Mouse (Mus musculus): ENCODE results near the gene Lmcd1. TPM values are rescaled to one million over a fixed set of nuclear protein-coding genes. Genes with fewer than 3 reads are reported as not detected.

The Lmcd1 gene
- polyA plus RNA-seq, 1 experiment from 2014 or later, result 15.4 TPM

DNA sequence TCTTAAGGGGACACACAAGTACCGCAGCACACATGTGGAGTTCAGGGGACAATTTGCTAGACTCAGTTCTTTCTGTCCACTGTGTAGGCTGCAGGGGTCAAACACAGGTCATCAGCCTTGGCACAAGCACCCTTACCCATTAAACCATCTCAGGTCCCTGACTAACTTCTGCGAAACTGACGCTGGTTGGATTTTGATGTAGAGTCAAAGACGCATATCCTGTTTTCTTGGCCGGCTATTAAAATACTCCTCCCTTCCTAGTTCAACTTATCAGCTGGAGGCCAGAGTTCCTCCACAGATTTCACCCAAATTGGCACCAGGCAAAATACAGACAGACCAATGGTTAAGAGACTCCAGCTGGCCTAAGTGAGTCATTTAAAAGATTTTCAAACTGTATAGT, 54.2 kb downstream of the Lmcd1 start:
- Histone ChIP-seq H3K9me3 (no peaks in the 10 kb centered on the region), H3K9ac (no peak overlapping the region), H3K27ac (replicated peaks) (no peak overlapping the region), H3K4me3 (no peak overlapping the region), H3K4me2 (no peak overlapping the region), H3K27me3 (no peaks in the 10 kb centered on the region), H3K4me1 (replicated peaks) (peaks cover 4% of the 10 kb centered on the region; the same call in 1 of the 2 replicates), H3K36me3 (no peaks in the 10 kb centered on the region)
- 83% methylated on average over 5 of the region's 5 CpGs for WGBS
- ATAC-seq (ENCODE audit: low read depth), result no peak

DNA sequence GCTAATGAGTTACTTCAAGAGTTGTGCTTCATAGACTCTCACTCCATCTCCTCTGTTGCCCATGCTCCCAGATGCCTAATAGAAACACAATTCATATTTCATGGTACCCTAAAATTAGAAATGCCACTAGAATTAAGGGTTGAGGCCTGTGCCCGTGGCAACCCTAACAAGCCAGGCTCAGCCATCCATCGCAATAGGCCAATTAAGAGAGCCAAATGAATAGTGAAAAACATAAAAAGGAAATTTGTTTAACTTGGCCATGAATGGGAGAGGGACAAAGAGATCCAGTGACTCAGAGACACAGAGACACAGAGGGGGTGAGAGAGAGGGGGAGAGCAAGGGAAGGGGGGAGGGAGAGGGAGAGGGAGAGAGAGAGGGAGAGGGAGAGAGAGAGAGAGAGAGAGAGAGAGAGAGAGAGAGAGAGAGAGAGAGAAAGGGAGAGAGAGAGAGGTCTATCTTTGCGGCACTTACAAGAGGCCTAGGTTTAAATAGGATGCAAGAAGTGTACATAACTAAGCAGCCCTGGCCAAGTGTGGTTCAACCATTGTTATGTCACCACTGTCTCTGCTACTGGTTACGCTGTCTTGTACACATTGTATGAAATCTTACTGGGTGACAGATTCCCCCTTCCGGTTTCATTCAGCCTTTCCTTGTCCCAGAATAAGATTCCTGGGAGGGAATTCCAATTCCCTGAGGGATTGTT, 57.1 kb downstream of the Lmcd1 start:
- Histone ChIP-seq H3K36me3 (no peaks in the 10 kb centered on the region), H3K27ac (replicated peaks) (no peak overlapping the region), H3K27me3 (no peaks in the 10 kb centered on the region), H3K4me3 (no peak overlapping the region), H3K9ac (no peak overlapping the region), H3K4me1 (replicated peaks) (peaks cover 4% of the 10 kb centered on the region; the same call in 1 of the 2 replicates), H3K9me3 (no peaks in the 10 kb centered on the region), H3K4me2 (no peak overlapping the region)
- WGBS, result 63% methylated on average over 5 of the region's 5 CpGs
- no peak for ATAC-seq (ENCODE audit: low read depth)

DNA sequence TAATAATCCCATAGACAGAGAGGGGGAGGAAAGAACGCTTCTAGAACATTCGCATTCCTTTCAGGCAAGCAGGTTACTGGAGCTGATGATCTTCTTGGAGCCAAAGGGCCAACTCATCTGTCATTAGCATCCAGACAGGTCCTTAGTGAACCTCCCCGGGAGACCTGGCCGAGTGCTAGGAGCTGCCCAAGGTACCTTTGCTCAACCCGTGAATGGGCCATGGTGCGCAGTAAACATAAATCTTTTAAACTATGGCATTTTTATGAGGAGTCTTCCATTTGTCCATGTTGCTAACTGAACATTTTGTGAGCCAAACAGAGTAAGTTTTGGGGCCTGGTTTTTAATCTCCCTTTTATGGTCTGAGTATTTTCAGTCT, 57.7 kb downstream of the Lmcd1 start:
- peaks cover 4% of the 10 kb centered on the region; the same call in 1 of the 2 replicates for H3K4me1 ChIP-seq (replicated peaks)
- 52% methylated on average over 6 of the region's 6 CpGs for whole genome bisulfite sequencing
- no peaks in the 10 kb centered on the region for H3K27me3 ChIP-seq
- H3K9me3 ChIP-seq, result no peaks in the 10 kb centered on the region
- H3K27ac ChIP-seq (replicated peaks), result no peak overlapping the region
- no peak for ATAC-seq (ENCODE audit: low read depth)
- H3K4me2 ChIP-seq, result no peak overlapping the region
- H3K4me3 ChIP-seq, result no peak overlapping the region
- no peak overlapping the region for H3K9ac ChIP-seq
- no peaks in the 10 kb centered on the region for H3K36me3 ChIP-seq

DNA sequence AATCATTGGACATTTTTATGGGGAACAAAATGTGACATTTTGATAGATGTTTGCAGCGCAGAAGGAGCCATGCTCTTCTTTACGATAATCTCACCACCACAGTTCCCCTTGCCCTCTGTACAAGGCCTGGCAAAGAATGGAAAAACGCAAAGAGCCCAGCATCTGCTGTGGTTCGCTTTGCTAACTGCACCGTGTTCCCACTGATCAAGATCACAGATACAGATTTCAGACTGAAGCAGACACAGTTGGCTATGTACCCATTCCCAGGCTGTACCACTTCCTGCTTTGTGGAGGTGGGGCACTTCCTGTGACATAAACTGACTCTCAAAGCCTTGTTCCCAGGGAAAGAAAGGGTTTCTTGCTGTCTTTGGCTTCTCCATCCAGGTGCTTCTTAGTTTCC, 60.4 kb downstream of the Lmcd1 start:
- Histone ChIP-seq H3K27me3 (no peaks in the 10 kb centered on the region), H3K36me3 (no peaks in the 10 kb centered on the region), H3K9ac (no peak overlapping the region), H3K4me3 (no peak overlapping the region), H3K4me1 (replicated peaks) (peaks cover 4% of the 10 kb centered on the region; the same call in 1 of the 2 replicates), H3K27ac (replicated peaks) (no peak overlapping the region), H3K4me2 (no peak overlapping the region), H3K9me3 (no peaks in the 10 kb centered on the region)
- no peak for ATAC-seq (ENCODE audit: low read depth)
- 89% methylated on average over 5 of the region's 5 CpGs for WGBS

DNA sequence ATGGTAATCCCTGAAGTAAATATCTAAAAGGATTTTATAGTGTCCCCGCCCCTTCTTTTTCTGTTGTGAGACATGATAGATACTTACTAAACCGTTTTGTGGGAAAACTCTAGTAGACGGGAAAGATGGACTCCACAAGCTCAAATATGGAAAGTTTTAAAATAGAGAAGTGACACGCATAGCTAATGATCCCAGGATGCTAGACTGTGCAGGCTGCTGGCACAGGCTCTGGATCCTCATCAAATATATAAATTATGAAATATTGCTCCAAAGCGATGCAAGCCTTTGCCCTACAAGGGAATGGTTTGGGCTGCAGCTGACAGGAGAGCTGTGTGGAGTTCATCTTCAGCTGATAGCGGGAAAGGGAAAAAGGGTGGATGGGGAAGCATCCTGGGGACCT, 64.1 kb downstream of the Lmcd1 start:
- Histone ChIP-seq H3K9ac (no peak overlapping the region), H3K4me1 (replicated peaks) (no peaks in the 10 kb centered on the region), H3K36me3 (no peaks in the 10 kb centered on the region), H3K27ac (replicated peaks) (no peak overlapping the region), H3K4me3 (no peak overlapping the region), H3K27me3 (no peaks in the 10 kb centered on the region), H3K9me3 (no peaks in the 10 kb centered on the region), H3K4me2 (no peak overlapping the region)
- WGBS, result 86% methylated on average over 6 of the region's 6 CpGs
- no peak for ATAC-seq (ENCODE audit: low read depth)

DNA sequence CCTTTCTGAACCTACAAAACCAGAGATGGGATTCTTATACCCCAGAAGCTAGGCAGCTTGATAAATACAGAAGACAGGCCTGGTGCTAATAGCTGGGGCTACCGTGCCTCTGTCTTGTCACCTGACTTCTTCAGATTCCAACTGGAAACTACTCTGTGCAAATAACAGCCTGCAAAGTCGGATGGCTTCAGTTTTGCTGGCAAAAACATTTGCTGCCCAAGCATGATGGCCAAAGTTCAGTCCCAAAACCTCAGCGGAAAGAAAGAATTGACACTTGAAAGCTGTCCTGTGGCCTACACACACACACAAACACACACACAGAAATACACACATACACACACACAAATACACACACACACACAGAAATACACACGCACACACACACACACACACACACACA, 65.5 kb downstream of the Lmcd1 start:
- Histone ChIP-seq H3K4me2 (no peak overlapping the region), H3K27me3 (no peaks in the 10 kb centered on the region), H3K36me3 (no peaks in the 10 kb centered on the region), H3K4me1 (replicated peaks) (no peaks in the 10 kb centered on the region), H3K9ac (no peak overlapping the region), H3K4me3 (no peak overlapping the region), H3K27ac (replicated peaks) (no peak overlapping the region), H3K9me3 (no peaks in the 10 kb centered on the region)
- WGBS, result 86% methylated on average over 4 of the region's 4 CpGs
- no peak for ATAC-seq (ENCODE audit: low read depth)

DNA sequence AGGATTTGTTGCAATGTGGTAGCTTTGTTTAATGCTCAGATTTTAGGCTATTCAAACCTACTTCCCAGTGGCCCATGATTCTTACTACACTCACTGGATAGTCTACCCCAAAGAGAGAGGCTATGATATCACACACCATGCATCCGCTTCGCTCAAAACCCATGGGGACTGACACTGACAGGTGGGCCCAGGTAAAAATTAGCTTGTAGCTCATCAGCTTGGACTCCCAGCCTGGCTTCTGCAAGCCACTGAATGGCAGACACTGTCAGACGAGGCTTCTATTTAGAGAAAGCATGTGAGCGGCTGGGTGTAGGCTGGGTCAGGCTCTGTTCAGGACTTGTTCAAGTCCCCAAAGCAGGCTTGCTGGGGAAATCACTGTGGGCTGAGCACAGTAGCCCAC, 76.9 kb downstream of the Lmcd1 start:
- ATAC-seq (ENCODE audit: low read depth), result no peak
- H3K36me3 ChIP-seq, result no peaks in the 10 kb centered on the region
- no peaks in the 10 kb centered on the region for H3K27me3 ChIP-seq
- no peak overlapping the region for H3K4me3 ChIP-seq
- no peak overlapping the region for H3K4me2 ChIP-seq
- 92% methylated on average over 4 of the region's 4 CpGs for WGBS
- no peaks in the 10 kb centered on the region for H3K9me3 ChIP-seq
- no peak overlapping the region for H3K9ac ChIP-seq
- no peaks in the 10 kb centered on the region for H3K4me1 ChIP-seq (replicated peaks)
- H3K27ac ChIP-seq (replicated peaks), result no peak overlapping the region

DNA sequence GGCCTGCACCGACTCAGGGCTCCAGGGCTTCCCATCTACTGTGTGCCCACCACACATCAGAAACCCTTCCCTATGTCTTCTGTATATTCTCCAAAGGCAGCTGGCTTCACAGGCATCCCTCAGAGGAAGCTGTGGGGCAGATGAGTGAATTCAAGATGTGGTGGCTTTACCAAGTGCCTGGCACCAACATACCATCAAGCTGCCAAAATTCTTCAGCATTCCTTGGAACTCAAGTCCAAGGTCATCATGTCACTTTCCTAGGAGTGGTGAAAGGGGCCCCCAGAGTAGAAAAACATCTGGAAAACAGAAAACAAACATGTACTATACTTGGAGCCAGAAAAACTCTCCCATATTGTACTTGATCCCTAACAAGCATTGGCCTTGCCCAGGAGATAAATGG, 85.8 kb downstream of the Lmcd1 start:
- 88% methylated on average over 1 of the region's 1 CpGs for WGBS
- no peaks in the 10 kb centered on the region for H3K36me3 ChIP-seq
- no peak for ATAC-seq (ENCODE audit: low read depth)
- no peaks in the 10 kb centered on the region for H3K4me1 ChIP-seq (replicated peaks)
- no peak overlapping the region for H3K27ac ChIP-seq (replicated peaks)
- H3K9ac ChIP-seq, result no peak overlapping the region
- no peak overlapping the region for H3K4me2 ChIP-seq
- H3K4me3 ChIP-seq, result no peak overlapping the region
- H3K9me3 ChIP-seq, result no peaks in the 10 kb centered on the region
- no peaks in the 10 kb centered on the region for H3K27me3 ChIP-seq

DNA sequence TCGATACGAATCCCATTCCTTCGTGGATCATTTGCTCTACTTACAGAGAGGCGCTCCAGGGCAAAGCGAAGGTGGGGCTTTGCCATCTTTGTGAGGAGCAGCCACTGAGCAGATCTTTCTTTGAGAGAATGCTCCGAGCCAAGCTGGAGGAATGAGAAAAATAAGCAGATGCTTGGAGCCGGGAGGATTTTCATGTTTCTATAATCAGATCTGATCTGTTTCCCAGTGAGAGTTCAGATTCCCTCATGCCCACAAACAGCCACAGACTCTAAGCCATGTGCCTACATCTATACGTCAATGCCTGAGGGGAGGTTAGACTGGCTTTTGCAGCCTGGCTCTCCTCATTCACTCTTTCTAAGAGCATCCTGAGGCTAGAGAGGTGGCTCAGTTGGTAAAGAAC, 87.1 kb downstream of the Lmcd1 start:
- Histone ChIP-seq H3K4me2 (no peak overlapping the region), H3K4me1 (replicated peaks) (no peaks in the 10 kb centered on the region), H3K4me3 (no peak overlapping the region), H3K36me3 (no peaks in the 10 kb centered on the region), H3K27ac (replicated peaks) (no peak overlapping the region), H3K9ac (no peak overlapping the region), H3K27me3 (no peaks in the 10 kb centered on the region), H3K9me3 (no peaks in the 10 kb centered on the region)
- ATAC-seq (ENCODE audit: low read depth), result no peak
- WGBS, result 82% methylated on average over 8 of the region's 8 CpGs

DNA sequence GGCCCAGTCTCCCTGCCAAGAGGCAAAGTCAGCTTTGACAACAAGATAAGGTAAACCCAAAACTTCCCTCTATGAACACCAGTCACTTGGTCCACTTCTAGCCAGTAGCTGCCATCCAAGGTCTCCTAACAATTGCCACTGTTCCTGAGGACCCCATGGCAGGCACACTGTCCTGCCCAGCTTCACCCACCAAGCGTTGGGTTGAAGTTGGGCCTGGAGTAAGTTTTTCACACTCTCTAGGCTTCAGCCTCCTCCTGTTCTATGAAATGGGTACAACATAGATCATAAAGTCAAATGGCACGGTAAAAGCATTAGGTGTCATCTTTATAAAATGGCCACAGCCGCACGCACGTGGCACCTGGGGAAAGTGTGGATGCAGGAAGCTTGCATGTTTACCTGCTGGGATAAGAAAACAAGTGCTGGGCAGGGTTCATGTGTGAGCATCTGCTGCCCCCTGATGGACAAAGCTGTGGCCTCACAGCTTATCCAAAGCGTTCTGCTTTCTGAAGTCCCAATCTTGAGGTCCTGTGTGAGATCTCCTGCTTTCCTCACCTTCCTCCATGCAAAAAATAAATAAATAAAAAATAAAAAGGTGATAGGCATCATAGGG, 88.9 kb downstream of the Lmcd1 start:
- Histone ChIP-seq H3K4me1 (replicated peaks) (no peaks in the 10 kb centered on the region), H3K27ac (replicated peaks) (no peak overlapping the region), H3K27me3 (no peaks in the 10 kb centered on the region), H3K9ac (no peak overlapping the region), H3K4me3 (no peak overlapping the region), H3K36me3 (no peaks in the 10 kb centered on the region), H3K4me2 (no peak overlapping the region), H3K9me3 (no peaks in the 10 kb centered on the region)
- 0 out of 2 replicates have a peak, but pooled peaks have one; percentile 40 for ATAC-seq (ENCODE audit: low read depth)
- WGBS, result 43% methylated on average over 6 of the region's 6 CpGs

DNA sequence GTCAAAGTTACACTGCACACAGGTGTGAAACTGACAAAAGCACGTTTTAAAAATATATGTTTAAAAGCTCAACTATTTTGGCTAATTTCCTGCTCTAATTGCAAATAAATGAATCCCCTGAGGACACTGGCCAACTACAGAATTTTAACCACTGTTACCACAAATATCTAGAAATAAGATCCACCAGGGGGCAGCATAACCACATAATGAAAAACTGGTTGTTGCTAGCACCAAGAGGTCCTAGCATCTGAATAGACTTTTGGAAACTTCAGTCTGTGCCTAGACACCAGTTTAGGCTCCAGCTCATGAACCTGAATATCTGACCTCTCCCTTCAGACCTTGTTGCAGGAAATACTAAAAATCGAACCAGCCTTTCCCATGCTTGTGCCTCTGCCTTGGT, 91.0 kb downstream of the Lmcd1 start:
- H3K36me3 ChIP-seq, result no peaks in the 10 kb centered on the region
- no peak for ATAC-seq (ENCODE audit: low read depth)
- 43% methylated on average over 2 of the region's 2 CpGs for WGBS

DNA sequence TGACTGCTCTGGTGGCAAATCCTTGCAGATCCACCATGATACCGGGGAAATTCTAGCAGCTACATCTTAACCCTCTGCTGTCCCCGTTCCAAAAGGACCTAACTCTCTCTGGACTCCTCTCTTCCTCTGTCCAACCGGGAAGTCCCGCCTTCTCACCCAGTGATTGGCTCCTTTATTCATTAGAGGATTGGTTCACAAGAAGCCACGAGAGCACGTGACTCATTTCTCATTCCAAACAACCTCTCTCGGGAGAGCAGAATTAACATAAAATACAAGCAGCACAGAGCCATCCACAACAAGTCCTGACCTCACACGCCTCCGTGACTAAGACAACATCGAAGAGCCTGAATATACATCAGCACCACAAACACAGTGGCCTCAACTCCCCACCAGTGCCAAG, 91.7 kb downstream of the Lmcd1 start:
- H3K27ac ChIP-seq (replicated peaks), result no peak overlapping the region
- no peak for ATAC-seq (ENCODE audit: low read depth)
- H3K4me3 ChIP-seq, result no peak overlapping the region
- no peak overlapping the region for H3K9ac ChIP-seq
- H3K36me3 ChIP-seq, result no peaks in the 10 kb centered on the region
- H3K4me2 ChIP-seq, result no peak overlapping the region
- H3K4me1 ChIP-seq (replicated peaks), result no peaks in the 10 kb centered on the region
- no peaks in the 10 kb centered on the region for H3K9me3 ChIP-seq
- H3K27me3 ChIP-seq, result no peaks in the 10 kb centered on the region
- 75% methylated on average over 10 of the region's 10 CpGs for WGBS

More for the DNA sequence above, 91.0 kb downstream of the Lmcd1 start:
- H3K27me3 ChIP-seq, result no peaks in the 10 kb centered on the region
- H3K9ac ChIP-seq, result no peak overlapping the region
- no peak overlapping the region for H3K4me3 ChIP-seq
- no peaks in the 10 kb centered on the region for H3K9me3 ChIP-seq
- H3K4me1 ChIP-seq (replicated peaks), result no peaks in the 10 kb centered on the region
- no peak overlapping the region for H3K27ac ChIP-seq (replicated peaks)
- H3K4me2 ChIP-seq, result no peak overlapping the region

Measured in neural tube, embryonic 13.5 days (tissue).